Mouse (Mus musculus): ENCODE results near the gene Gm20388.

- TF ChIP-seq CTCF (IDR thresholded peaks at IDR 0.05; ENCODE audit: borderline replicate concordance, extremely low read depth, insufficient read depth, insufficient read length) (no peak), POLR2A (IDR thresholded peaks at IDR 0.05; ENCODE audit: borderline replicate concordance, extremely low read depth, insufficient read depth, insufficient read length, poor library complexity, severe bottlenecking) (no peak)
Measured at GRCm38 (mm10) chr8:120051908-120052307, 141.3 kb downstream of the Gm20388 start.

Data from brain, embryonic 14.5 days (tissue).